Mouse (Mus musculus) lung, embryonic 15.5 days (tissue): ENCODE results near the gene Gstt2. TPM values are rescaled to one million over a fixed set of nuclear protein-coding genes. Genes with fewer than 3 reads are reported as not detected.
"Not testable (repeated sequence)": the region's sequence is repeated elsewhere in the genome, so short reads cannot be mapped to it uniquely, and the experiment has no call there.

Experiments used
- ATAC-seq: fragments of 200-750 bp; cut with Nextera tagmentation; 2 replicates; pipeline ENCODE4 v1.8.0; 2017; ENCODE audit warnings: moderate number of reproducible peaks, borderline replicate concordance; ENCODE audit not compliant: low FRiP score, low TSS enrichment; ENCODE audit errors: extremely low read depth
- H3K27ac ChIP-seq: fragments of 300-500 bp; sonication (generic); 2 replicates; pipeline ENCODE4 v1.5.1; 2015; ENCODE audit warnings: moderate library complexity, mild to moderate bottlenecking, inconsistent platforms
- H3K27me3 ChIP-seq: fragments of 300-500 bp; sonication (generic); 2 replicates; pipeline ENCODE4 v1.6.1; 2015; ENCODE audit warnings: inconsistent platforms
- H3K36me3 ChIP-seq: fragments of 300-500 bp; sonication (generic); 2 replicates; pipeline ENCODE4 v1.6.1; 2015; ENCODE audit warnings: inconsistent platforms
- H3K4me1 ChIP-seq: fragments of 300-500 bp; sonication (generic); 2 replicates; pipeline ENCODE4 v1.6.1; 2015; ENCODE audit warnings: inconsistent platforms
- H3K4me2 ChIP-seq: fragments of 300-500 bp; sonication (generic); 2 replicates; pipeline ENCODE4 v1.6.1; 2015; ENCODE audit warnings: inconsistent platforms, mild to moderate bottlenecking, moderate library complexity
- H3K4me3 ChIP-seq: fragments of 300-500 bp; sonication (generic); 2 replicates; pipeline ENCODE4 v1.5.1; 2015; ENCODE audit warnings: mild to moderate bottlenecking, inconsistent platforms
- H3K9ac ChIP-seq: fragments of 300-500 bp; sonication (generic); 2 replicates; pipeline ENCODE4 v1.6.1; 2015; ENCODE audit warnings: inconsistent platforms
- H3K9me3 ChIP-seq: fragments of 300-500 bp; sonication (generic); 2 replicates; pipeline ENCODE4 v1.6.1; 2016; ENCODE audit warnings: inconsistent platforms
- WGBS: fragments of 180-500 bp; shearing (Covaris S2); methylation state at CpG from one replicate; pipeline ENCODE4 v1.1.7; 2015; 5-methylcytosine and 5-hydroxymethylcytosine counted together
- polyA plus RNA-seq: library from polyadenylated mRNA; unstranded; fragments of >200 nt; fragmentation: Nextera tagmentation; extraction: Ambion mirVana; gene quantifications from 2 replicates; pipeline ENCODE4 v1.2.1, GENCODE M21; 2015

Gstt2 gene
- polyA plus RNA-seq, 1 experiment from 2014 or later = 39.1 TPM

DNA sequence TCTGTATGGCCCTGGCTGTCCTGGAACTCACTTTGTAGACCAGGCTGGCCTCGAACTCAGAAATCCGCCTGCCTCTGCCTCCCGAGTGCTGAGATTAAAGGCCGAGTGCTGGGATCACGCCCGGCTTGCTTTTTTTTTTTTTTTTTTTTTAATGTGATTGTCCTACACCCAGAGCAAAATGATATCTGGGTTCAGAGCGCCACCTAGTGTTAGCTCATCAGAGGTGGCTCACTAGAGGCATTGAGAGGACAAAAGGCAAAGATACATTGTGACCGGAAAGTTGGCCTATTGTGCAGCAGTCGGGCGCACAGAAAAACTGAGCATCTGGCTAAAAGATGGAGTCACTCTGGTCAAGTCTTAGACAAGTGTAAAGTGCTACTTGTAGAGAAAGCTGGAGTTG lies 16.2 kb upstream of the Gstt2 start:
- no peak overlapping the region for H3K27ac ChIP-seq
- H3K36me3 ChIP-seq = peaks cover 10% of the 10 kb centered on the region; the same call in 1 of the 2 replicates
- H3K27me3 ChIP-seq = no peaks in the 10 kb centered on the region
- no peak overlapping the region for H3K4me2 ChIP-seq
- WGBS = 25% methylated on average over 10 of the region's 10 CpGs
- no peak overlapping the region for H3K4me3 ChIP-seq
- ATAC-seq = peak; percentile 53; the same call in 1 of the 2 replicates
- H3K4me1 ChIP-seq = peaks cover 4% of the 10 kb centered on the region
- no peak overlapping the region for H3K9ac ChIP-seq
- no peaks in the 10 kb centered on the region for H3K9me3 ChIP-seq

GRCm38 (mm10) chr10:75852539-75853125 lies 15.4 kb upstream of the Gstt2 start:
- Histone ChIP-seq H3K4me3 (no peak overlapping the region), H3K9me3 (no peaks in the 10 kb centered on the region), H3K36me3 (peaks cover 5% of the 10 kb centered on the region; the same call in 1 of the 2 replicates), H3K27ac (no peak overlapping the region), H3K9ac (no peak overlapping the region), H3K4me2 (no peak overlapping the region), H3K4me1 (no peaks in the 10 kb centered on the region), H3K27me3 (no peaks in the 10 kb centered on the region)
- 89% methylated on average over 12 of the region's 12 CpGs for WGBS
- ATAC-seq = no peak

DNA sequence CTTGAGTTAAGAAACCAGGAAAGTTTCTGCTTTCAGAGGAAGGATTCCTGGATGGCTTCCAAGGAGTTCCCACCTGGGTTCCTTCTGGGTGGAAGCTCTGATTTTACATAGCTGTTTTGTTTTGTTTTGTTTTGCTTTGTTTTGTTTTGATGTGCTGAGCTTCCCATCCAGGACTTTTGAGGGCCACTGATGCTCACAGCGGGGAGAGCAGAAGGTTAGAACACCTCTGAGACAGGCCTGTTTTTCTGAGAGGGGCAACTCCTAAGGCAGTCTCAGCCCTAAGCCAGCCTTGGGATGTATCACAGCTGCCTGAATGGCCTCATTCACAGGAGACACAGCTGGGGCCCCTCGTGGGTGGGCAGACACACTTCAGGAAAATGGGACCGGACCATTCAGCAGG lies 14.5 kb upstream of the Gstt2 start:
- Histone ChIP-seq H3K9ac (no peak overlapping the region), H3K27ac (no peak overlapping the region), H3K9me3 (no peaks in the 10 kb centered on the region), H3K4me3 (no peak overlapping the region), H3K27me3 (no peaks in the 10 kb centered on the region), H3K4me1 (no peaks in the 10 kb centered on the region), H3K36me3 (0 out of 2 replicates have a peak, but pooled peaks cover under 1% of the 10 kb centered on the region), H3K4me2 (no peak overlapping the region)
- no peak for ATAC-seq
- 51% methylated on average over 3 of the region's 3 CpGs for WGBS

DNA sequence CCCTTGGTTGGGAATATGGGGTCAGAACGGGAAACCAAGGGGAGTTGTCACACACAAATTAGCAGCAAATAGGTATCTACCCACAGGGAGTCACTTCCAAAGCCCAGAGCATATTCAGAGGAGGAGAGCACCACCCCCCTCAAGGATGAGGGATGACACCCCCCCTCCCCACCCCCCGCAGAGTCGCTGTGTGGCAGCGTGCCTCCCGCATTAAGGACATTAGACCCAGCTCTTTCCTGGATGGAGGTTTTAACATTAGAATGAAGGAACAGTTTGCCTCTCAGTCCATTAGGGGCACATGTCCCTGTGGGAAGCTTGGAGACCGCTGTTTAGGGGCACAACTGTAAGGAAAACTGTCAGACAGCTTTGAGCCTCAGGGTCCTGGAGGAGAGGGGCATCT lies 13.9 kb upstream of the Gstt2 start:
- Histone ChIP-seq H3K27me3 (no peaks in the 10 kb centered on the region), H3K4me1 (no peaks in the 10 kb centered on the region), H3K9me3 (no peaks in the 10 kb centered on the region), H3K9ac (no peak overlapping the region), H3K36me3 (no peaks in the 10 kb centered on the region), H3K4me2 (no peak overlapping the region), H3K27ac (no peak overlapping the region), H3K4me3 (no peak overlapping the region)
- ATAC-seq = no peak
- 11% methylated on average over 6 of the region's 6 CpGs for WGBS

DNA sequence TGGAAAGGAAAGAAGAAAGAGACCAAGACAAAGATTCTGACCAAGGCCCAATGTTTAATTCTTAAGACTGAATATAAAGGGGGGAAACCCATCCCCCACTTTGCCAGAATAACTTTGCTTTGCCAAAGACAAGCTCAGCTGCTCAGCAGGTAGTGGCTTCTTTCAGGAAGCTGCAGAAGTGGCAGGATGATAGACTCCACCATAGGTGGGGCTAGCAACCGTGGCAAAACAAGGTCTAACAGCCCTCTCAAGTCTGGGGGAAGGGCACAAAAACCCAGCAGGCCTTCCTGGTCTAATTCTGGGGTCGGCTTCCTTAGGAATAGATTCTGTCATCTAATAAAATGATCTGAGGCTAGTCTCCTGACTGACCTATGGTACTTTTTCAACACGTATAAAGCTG lies 11.2 kb upstream of the Gstt2 start:
- H3K9ac ChIP-seq = no peak overlapping the region
- H3K9me3 ChIP-seq = no peaks in the 10 kb centered on the region
- no peak overlapping the region for H3K4me3 ChIP-seq
- no peak overlapping the region for H3K4me2 ChIP-seq
- no peaks in the 10 kb centered on the region for H3K36me3 ChIP-seq
- H3K27ac ChIP-seq = no peak overlapping the region
- H3K4me1 ChIP-seq = no peaks in the 10 kb centered on the region
- WGBS = 31% methylated on average over 3 of the region's 3 CpGs
- ATAC-seq = no peak
- H3K27me3 ChIP-seq = no peaks in the 10 kb centered on the region

DNA sequence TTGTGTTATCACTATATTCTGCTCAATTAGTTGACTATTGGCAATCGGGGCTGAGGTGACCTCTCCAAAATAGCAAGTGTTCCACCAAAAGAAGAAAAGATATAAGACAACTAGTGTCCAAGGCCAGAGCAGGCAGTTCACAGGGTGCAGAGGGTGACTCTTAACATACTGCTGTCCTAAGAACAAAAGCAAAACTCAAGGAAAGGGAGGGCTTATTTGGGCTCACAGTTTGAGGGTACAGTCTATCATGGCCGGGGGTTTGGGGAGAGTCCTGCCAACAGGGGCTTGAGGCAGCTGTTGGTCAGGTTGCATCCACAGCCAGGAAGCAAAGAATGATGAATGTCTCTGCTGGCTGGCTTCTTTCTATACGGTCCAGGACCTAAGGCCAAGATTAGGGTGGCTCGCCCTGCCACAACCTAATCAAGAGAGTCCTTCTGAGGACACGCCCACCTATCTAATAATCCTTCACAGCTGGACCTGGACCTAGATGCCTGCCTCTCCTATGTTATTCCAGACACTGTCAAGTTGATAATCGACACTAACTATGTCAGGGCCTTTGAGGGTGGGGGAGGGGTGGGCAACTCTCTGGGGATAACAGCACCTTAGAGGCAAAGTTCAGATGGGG lies 8.2 kb upstream of the Gstt2 start:
- Histone ChIP-seq H3K9ac (no peak overlapping the region), H3K4me1 (no peaks in the 10 kb centered on the region), H3K9me3 (no peaks in the 10 kb centered on the region), H3K4me2 (no peak overlapping the region), H3K27ac (no peak overlapping the region), H3K27me3 (no peaks in the 10 kb centered on the region), H3K36me3 (no peaks in the 10 kb centered on the region), H3K4me3 (no peak overlapping the region)
- 59% methylated on average over 6 of the region's 6 CpGs for WGBS
- ATAC-seq = peak; percentile 67; the same call in 1 of the 2 replicates

DNA sequence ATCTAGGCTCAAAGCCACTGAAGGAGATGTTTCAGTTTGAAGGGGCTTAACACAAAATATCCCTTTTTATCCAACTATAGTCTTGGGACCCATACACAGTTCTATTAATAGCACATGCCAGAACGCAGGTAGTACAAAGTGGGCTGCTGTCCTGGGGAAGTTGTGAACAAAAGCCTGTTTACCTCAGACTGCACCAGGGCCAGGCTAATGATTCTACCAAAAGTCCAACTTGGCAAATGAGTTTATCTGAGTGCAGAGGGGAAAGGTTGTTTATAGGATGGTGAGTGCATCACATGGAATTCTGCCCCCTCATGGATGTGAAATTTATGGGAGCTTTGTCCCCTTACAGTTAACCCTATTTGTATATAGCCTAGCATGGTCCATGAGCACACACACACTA lies 7.6 kb upstream of the Gstt2 start:
- 69% methylated on average over 1 of the region's 1 CpGs for WGBS
- no peak overlapping the region for H3K4me2 ChIP-seq
- no peaks in the 10 kb centered on the region for H3K9me3 ChIP-seq
- no peak overlapping the region for H3K4me3 ChIP-seq
- no peak overlapping the region for H3K27ac ChIP-seq
- H3K4me1 ChIP-seq = no peaks in the 10 kb centered on the region
- H3K27me3 ChIP-seq = no peaks in the 10 kb centered on the region
- H3K36me3 ChIP-seq = no peaks in the 10 kb centered on the region
- no peak for ATAC-seq
- no peak overlapping the region for H3K9ac ChIP-seq

- ATAC-seq, H3K36me3 ChIP-seq, H3K4me2 ChIP-seq, H3K27me3 ChIP-seq, H3K4me1 ChIP-seq, H3K9me3 ChIP-seq, H3K27ac ChIP-seq, H3K9ac ChIP-seq, H3K4me3 ChIP-seq: not testable (repeated sequence)
- WGBS = 68% methylated on average over 6 of the region's 6 CpGs
Measured at GRCm38 (mm10) chr10:75843898-75844297, 6.7 kb upstream of the Gstt2 start.

DNA sequence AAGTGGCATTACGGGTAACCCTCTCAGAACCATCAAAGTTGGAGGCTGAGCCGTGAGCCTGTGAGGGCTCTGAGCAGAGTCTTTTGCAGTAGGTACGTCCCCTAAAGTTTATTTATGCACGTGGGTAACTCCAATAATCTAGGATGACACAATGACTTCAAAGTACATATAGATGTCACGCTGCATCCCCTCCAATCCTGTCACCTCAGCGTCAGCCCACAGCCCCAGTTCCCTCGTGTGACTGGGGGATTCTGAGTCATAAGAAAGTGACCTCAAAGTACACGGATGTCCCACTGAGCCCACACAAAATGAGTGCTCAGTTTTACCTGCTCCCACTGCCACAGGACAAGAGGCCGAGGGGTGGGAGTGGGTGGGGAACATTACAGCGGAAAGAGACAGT lies 1.9 kb upstream of the Gstt2 start:
- Histone ChIP-seq H3K4me3 (no peak overlapping the region), H3K36me3 (no peaks in the 10 kb centered on the region), H3K4me1 (peaks cover 41% of the 10 kb centered on the region), H3K27me3 (no peaks in the 10 kb centered on the region), H3K4me2 (no peak overlapping the region), H3K9ac (no peak overlapping the region), H3K27ac (no peak overlapping the region), H3K9me3 (no peaks in the 10 kb centered on the region)
- WGBS = 81% methylated on average over 10 of the region's 10 CpGs
- ATAC-seq = no peak

GRCm38 (mm10) chr10:75835761-75836531 lies 1.3 kb downstream of the Gstt2 start:
- H3K27ac ChIP-seq = peak overlapping the region; percentile 90
- H3K36me3 ChIP-seq = no peaks in the 10 kb centered on the region
- no peak for ATAC-seq
- H3K4me1 ChIP-seq = peaks cover 49% of the 10 kb centered on the region
- no peaks in the 10 kb centered on the region for H3K9me3 ChIP-seq
- H3K27me3 ChIP-seq = no peaks in the 10 kb centered on the region
- no peak overlapping the region for H3K9ac ChIP-seq
- 12% methylated on average over 9 of the region's 10 CpGs for whole genome bisulfite sequencing
- peak overlapping the region; percentile 82 for H3K4me2 ChIP-seq
- H3K4me3 ChIP-seq = peak overlapping the region; percentile 47

GRCm38 (mm10) chr10:75835307-75835706 lies 1.9 kb downstream of the Gstt2 start:
- no peak for ATAC-seq
- no peaks in the 10 kb centered on the region for H3K27me3 ChIP-seq
- peak overlapping the region; percentile 82 for H3K4me2 ChIP-seq
- WGBS = 1% methylated on average over 10 of the region's 10 CpGs
- peak overlapping the region; percentile 47 for H3K4me3 ChIP-seq
- H3K9me3 ChIP-seq = no peaks in the 10 kb centered on the region
- peaks cover 49% of the 10 kb centered on the region for H3K4me1 ChIP-seq
- peak overlapping the region; percentile 90 for H3K27ac ChIP-seq
- no peaks in the 10 kb centered on the region for H3K36me3 ChIP-seq
- no peak overlapping the region for H3K9ac ChIP-seq

DNA sequence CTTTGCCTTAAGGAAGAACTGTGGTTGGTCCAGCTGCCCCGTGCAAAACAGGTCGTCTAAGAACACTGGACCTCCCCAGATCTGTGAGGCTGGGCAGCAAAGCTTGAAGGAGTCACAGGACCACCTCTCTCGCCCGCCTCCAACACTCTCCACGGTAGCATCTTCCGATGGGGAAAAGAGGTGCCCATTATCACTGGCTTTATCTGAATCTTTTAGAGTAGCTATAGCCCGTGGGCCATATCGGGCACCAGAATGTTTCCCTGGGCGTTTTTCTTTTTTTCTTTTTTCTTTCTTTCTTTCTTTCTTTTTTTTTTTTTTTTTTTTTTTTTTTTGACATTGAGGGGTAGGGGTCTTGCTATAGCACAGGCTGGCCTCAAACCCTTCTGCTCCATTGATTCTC lies 2.5 kb downstream of the Gstt2 start:
- ATAC-seq = no peak
- Histone ChIP-seq H3K4me3 (peak overlapping the region; percentile 47), H3K4me1 (peaks cover 49% of the 10 kb centered on the region), H3K9me3 (no peaks in the 10 kb centered on the region), H3K36me3 (no peaks in the 10 kb centered on the region), H3K9ac (peak overlapping the region; percentile 52), H3K4me2 (peak overlapping the region; percentile 82), H3K27ac (peak overlapping the region; percentile 90), H3K27me3 (no peaks in the 10 kb centered on the region)
- 11% methylated on average over 9 of the region's 9 CpGs for WGBS
